Mouse (Mus musculus) C3H10T1/2 (cell line): ENCODE results near the gene Tmeff1. TPM values are rescaled to one million over a fixed set of nuclear protein-coding genes. Genes with fewer than 3 reads are reported as not detected.

Experiments
- polyA plus RNA-seq, 2 experiments: library from polyadenylated mRNA; unstranded; fragments of >200 nt; fragmentation: generic; extraction: Trizol; gene quantifications; one replicate each; pipeline ENCODE4 v1.2.1; 2012; ENCODE audit warnings: missing spikeins in 2 of 2

Tmeff1 gene
- 1 to 10 TPM in 1 of 2 experiments, under 1 TPM in 1; 0.23 to 3.6 TPM for polyA plus RNA-seq

GRCm38 (mm10) chr4:48584421-48585240, at the start of gene Tmeff1:
TSS of gene Tmeff1 (plus strand) at chr4:48585174.

GRCm38 (mm10) chr4:48539841-48540575, 45.0 kb upstream of the Tmeff1 start, which contains the start of gene Msantd3:
TSS of gene Msantd3 (plus strand) at chr4:48539935.

DNA sequence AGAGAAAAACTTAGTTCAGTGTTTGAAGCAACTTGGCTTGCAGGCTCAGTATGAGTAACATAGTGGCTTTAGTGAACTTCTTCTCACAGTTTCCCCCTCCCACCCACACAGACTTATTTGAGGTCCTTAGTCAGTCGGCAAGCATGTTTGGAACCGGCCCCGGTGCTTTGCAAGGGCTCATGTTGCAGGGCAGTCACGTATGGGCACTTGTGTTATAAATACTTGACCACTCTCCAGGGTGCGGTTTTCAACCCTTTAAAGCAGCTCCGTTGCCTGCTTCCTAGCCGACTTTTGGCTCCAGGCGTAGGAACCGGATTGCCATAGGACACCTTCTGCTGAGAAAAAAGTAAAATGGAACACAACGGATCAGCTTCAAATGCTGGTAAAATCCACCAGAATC, 78.3 kb downstream of the Tmeff1 start, which contains the start of gene Cavin4:
Gene Cavin4, plus strand, starts transcription at position 244 of the 400 bp plus-strand sequence.

Other genes starting within 250 kb of the Tmeff1 start
- 10 to 100 TPM in 1 of 2 experiments, 1 to 10 TPM in 1; 2.2 to 11.9 TPM for gene Tex10, start 111.7 kb upstream of the Tmeff1 start, polyA plus RNA-seq
- gene Msantd3, start 45.2 kb upstream of the Tmeff1 start, polyA plus RNA-seq, result 10 to 100 TPM; 13.4 to 25.5 TPM
- 1 to 10 TPM; 1.3 to 2.2 TPM for gene Cavin4, start 78.3 kb downstream of the Tmeff1 start, polyA plus RNA-seq